Mouse (Mus musculus) limb, embryonic 11.5 days (tissue): ENCODE measurements around the gene Itgae. TPM values are rescaled to one million over a fixed set of nuclear protein-coding genes. Genes with fewer than 3 reads are reported as not detected.

Source experiments
- ATAC-seq: fragments of 200-750 bp; cut with Nextera tagmentation; 2 replicates; pipeline ENCODE4 v1.8.0; 2017; ENCODE audit warnings: low read depth; ENCODE audit not compliant: insufficient number of reproducible peaks, low FRiP score, low TSS enrichment
- DNase-seq: peaks from one replicate; pipeline ENCODE4 v3.0.0-alpha.2; 2015; ENCODE audit warnings: low spot score
- H3K27ac ChIP-seq: fragments of 300-500 bp; sonication (generic); replicated peaks from 2 replicates; pipeline ENCODE4 v1.5.1; 2014; ENCODE audit warnings: low read depth, mild to moderate bottlenecking, low read length
- H3K27me3 ChIP-seq: fragments of 300-500 bp; sonication (generic); 2 replicates; pipeline ENCODE4 v1.6.1; 2014; ENCODE audit warnings: mild to moderate bottlenecking, low read length, mixed read lengths; ENCODE audit not compliant: control insufficient read depth, insufficient read depth
- H3K36me3 ChIP-seq: fragments of 300-500 bp; sonication (generic); 2 replicates; pipeline ENCODE4 v1.6.1; 2014; ENCODE audit warnings: mild to moderate bottlenecking, low read length, moderate library complexity, mixed read lengths; ENCODE audit not compliant: control insufficient read depth, insufficient read depth
- H3K4me1 ChIP-seq: fragments of 300-500 bp; sonication (generic); 2 replicates; pipeline ENCODE4 v1.6.1; 2014; ENCODE audit warnings: low read length, mixed read lengths; ENCODE audit not compliant: control insufficient read depth, insufficient read depth
- H3K4me2 ChIP-seq: fragments of 300-500 bp; sonication (generic); 2 replicates; pipeline ENCODE4 v1.6.1; 2014; ENCODE audit warnings: low read depth, mild to moderate bottlenecking, moderate library complexity; ENCODE audit not compliant: severe bottlenecking
- H3K4me3 ChIP-seq: fragments of 300-500 bp; sonication (generic); 2 replicates; pipeline ENCODE4 v1.5.1; 2014; ENCODE audit warnings: low read depth, low read length
- H3K9ac ChIP-seq: fragments of 300-500 bp; sonication (generic); 2 replicates; pipeline ENCODE4 v1.6.1; 2014; ENCODE audit warnings: mild to moderate bottlenecking, low read length
- H3K9me3 ChIP-seq: fragments of 300-500 bp; sonication (generic); 2 replicates; pipeline ENCODE4 v1.6.1; 2016; ENCODE audit warnings: low read length; ENCODE audit not compliant: control insufficient read depth
- WGBS: fragments of 180-500 bp; shearing (Covaris S2); extraction: QIAGEN DNeasy Blood & Tissue Kit; methylation state at CpG from one replicate; pipeline ENCODE4 v1.1.7; 2014; 5-methylcytosine and 5-hydroxymethylcytosine counted together
- polyA plus RNA-seq: library from polyadenylated mRNA; unstranded; fragments of >200 nt; fragmentation: Nextera tagmentation; extraction: Ambion mirVana; gene quantifications from 2 replicates; pipeline ENCODE4 v1.2.1, GENCODE M21; 2014

Gene Itgae
- polyA plus RNA-seq, 1 experiment from 2014 or later, result 0.51 TPM

DNA sequence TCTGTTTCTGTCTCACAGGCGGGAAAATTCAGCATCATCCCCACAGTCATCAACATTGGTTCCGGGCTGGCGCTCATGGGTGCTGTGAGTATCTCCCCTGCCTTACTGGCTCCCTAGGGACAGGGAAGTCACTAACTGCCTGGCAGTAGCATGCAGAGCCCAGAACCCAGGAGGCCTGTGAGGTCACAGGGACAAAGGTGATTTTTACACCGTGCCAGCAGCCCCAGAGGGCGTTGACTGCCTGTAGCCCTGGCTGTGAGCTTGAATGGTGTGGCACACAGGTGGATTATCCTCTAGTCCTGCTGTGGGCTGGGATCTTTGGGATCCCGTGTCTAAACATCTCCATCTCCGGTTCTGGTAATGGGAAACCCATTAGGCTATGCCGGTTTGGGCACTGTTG is 77.7 kb downstream of the Itgae start:
- no peaks in the 10 kb centered on the region for H3K36me3 ChIP-seq
- no peak overlapping the region for H3K9ac ChIP-seq
- H3K4me1 ChIP-seq, result no peaks in the 10 kb centered on the region
- no peaks in the 10 kb centered on the region for H3K27me3 ChIP-seq
- no peak overlapping the region for H3K4me2 ChIP-seq
- 85% methylated on average over 8 of the region's 8 CpGs for WGBS
- no peak for DNase-seq
- peak; percentile 32; the same call in 1 of the 2 replicates for ATAC-seq
- no peaks in the 10 kb centered on the region for H3K9me3 ChIP-seq
- H3K4me3 ChIP-seq, result no peak overlapping the region
- no peak overlapping the region for H3K27ac ChIP-seq

DNA sequence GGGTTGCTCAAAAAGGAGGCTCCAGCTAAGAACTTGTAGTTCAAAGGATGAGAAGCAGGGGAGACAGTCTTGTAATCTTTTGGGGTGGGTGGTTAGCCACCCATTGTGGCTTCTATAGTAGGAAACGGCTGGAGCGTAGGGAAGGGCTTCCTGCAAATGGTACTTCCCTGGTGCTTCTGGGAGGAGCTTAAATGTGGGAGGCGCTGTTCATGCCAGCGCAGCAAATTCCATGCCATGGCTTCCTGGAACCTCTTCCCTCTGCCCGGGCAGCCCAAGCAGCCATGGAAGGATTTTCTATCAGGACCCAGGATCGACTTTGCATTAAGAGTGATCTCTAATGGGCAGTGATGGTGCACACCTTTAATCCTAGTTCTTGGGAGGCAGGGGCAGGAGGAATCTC is 78.2 kb downstream of the Itgae start:
- H3K9me3 ChIP-seq, result no peaks in the 10 kb centered on the region
- H3K27me3 ChIP-seq, result no peaks in the 10 kb centered on the region
- no peak overlapping the region for H3K4me3 ChIP-seq
- H3K4me1 ChIP-seq, result no peaks in the 10 kb centered on the region
- DNase-seq (no peak), ATAC-seq (no peak)
- no peaks in the 10 kb centered on the region for H3K36me3 ChIP-seq
- H3K9ac ChIP-seq, result no peak overlapping the region
- 75% methylated on average over 6 of the region's 6 CpGs for WGBS
- H3K4me2 ChIP-seq, result no peak overlapping the region
- H3K27ac ChIP-seq, result no peak overlapping the region

DNA sequence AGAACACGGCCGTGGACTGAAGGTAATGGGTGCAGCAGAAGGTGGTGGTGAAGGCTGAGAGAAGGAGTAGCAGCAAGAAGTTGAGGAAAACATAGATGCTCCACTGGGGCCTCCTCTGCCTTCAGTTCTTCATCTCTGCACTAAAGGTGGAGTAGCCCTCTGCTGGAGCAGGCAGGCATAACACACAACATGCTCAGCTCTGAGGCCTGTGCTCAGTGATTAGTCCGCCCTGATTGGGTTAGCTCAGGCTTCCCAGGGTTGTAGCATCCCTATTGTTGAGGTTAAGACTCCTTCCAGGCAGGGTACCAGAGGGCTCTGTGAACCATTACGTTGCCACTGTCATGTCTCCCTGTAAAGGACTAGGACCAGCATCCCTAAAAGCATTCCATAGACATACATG is 78.8 kb downstream of the Itgae start:
- Histone ChIP-seq H3K4me3 (no peak overlapping the region), H3K9me3 (no peaks in the 10 kb centered on the region), H3K36me3 (no peaks in the 10 kb centered on the region; the same call in 1 of the 2 replicates), H3K27ac (no peak overlapping the region), H3K4me1 (no peaks in the 10 kb centered on the region), H3K9ac (no peak overlapping the region), H3K4me2 (no peak overlapping the region), H3K27me3 (no peaks in the 10 kb centered on the region)
- WGBS, result 45% methylated on average over 4 of the region's 4 CpGs
- DNase-seq (peak; percentile 68), ATAC-seq (no peak)

DNA sequence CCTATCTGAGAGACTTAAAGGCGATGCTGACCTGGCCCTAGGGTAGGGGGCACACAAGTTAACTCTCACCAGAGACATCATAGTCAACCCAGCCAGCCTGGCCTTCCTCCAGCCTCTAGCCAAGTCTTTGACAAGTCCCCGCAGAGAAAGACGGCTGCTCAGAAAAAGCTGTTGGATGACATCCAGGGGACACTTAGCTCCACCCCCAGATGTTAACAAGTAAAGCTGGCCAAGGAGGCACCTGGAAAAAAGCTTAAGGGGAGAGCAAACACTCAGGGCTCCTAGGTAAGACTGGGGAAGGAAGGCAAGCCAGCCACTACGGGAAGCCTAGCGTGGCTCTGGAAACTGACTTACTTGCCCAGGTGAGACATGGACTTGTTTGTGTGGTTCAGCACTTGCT is 81.8 kb downstream of the Itgae start:
- Histone ChIP-seq H3K27ac (no peak overlapping the region), H3K4me1 (peaks cover 8% of the 10 kb centered on the region), H3K9me3 (no peaks in the 10 kb centered on the region), H3K9ac (no peak overlapping the region), H3K4me3 (no peak overlapping the region), H3K36me3 (peaks cover 2% of the 10 kb centered on the region; the same call in 1 of the 2 replicates), H3K4me2 (no peak overlapping the region), H3K27me3 (no peaks in the 10 kb centered on the region)
- 76% methylated on average over 5 of the region's 5 CpGs for WGBS
- ATAC-seq, result no peak
- DNase-seq, result no peak

GRCm38 (mm10) chr11:73175612-73176011 is 85.2 kb downstream of the Itgae start:
- H3K27me3 ChIP-seq, result no peaks in the 10 kb centered on the region
- DNase-seq (no peak), ATAC-seq (no peak)
- peak overlapping the region; percentile 68 for H3K4me2 ChIP-seq
- H3K9ac ChIP-seq, result peak overlapping the region; percentile 89; the same call in 1 of the 2 replicates
- no peaks in the 10 kb centered on the region for H3K9me3 ChIP-seq
- no peak overlapping the region for H3K27ac ChIP-seq
- peaks cover 2% of the 10 kb centered on the region; the same call in 1 of the 2 replicates for H3K36me3 ChIP-seq
- H3K4me1 ChIP-seq, result peaks cover 11% of the 10 kb centered on the region
- 47% methylated on average over 8 of the region's 8 CpGs for WGBS
- H3K4me3 ChIP-seq, result peak overlapping the region; percentile 96

DNA sequence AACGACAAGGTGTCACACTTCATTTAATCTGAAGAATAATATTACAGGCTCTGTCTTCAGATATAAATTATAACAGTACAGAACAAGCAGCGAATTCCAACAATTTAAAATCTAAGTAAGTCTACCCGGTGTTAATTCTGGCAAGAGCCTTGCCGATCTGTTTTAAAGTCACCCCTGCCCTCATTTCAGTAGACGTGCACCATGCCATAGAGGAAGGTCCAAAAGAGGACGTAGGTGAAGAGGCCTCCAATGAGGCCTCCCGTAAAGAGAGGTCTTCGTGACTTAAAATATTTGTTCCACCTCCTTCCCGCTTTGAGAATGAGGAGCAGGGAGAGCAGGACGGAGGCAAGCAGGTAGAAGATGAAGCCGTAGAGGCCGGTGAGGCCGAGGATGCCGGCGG is 85.8 kb downstream of the Itgae start:
- Histone ChIP-seq H3K4me3 (peak overlapping the region; percentile 96), H3K27ac (no peak overlapping the region), H3K4me1 (peaks cover 11% of the 10 kb centered on the region), H3K4me2 (peak overlapping the region; percentile 68), H3K9ac (peak overlapping the region; percentile 89), H3K36me3 (peaks cover 2% of the 10 kb centered on the region; the same call in 1 of the 2 replicates), H3K9me3 (no peaks in the 10 kb centered on the region), H3K27me3 (no peaks in the 10 kb centered on the region)
- WGBS, result 1% methylated on average over 15 of the region's 15 CpGs
- no peak for DNase-seq
- no peak for ATAC-seq

- no peaks in the 10 kb centered on the region for H3K9me3 ChIP-seq
- peaks cover 2% of the 10 kb centered on the region; the same call in 1 of the 2 replicates for H3K36me3 ChIP-seq
- DNase-seq, result peak; percentile 96
- under 1% methylated on average over 80 of the region's 81 CpGs for WGBS
- peak within 1 kb of the TSS; percentile 81 for H3K27ac ChIP-seq
- H3K4me2 ChIP-seq, result peak within 1 kb of the TSS; percentile 69
- peak within 1 kb of the TSS; percentile 96 for H3K4me3 ChIP-seq
- ATAC-seq, result peak; percentile 97
- peaks cover 11% of the 10 kb centered on the region for H3K4me1 ChIP-seq
- peak within 1 kb of the TSS; percentile 89 for H3K9ac ChIP-seq
- H3K27me3 ChIP-seq, result no peaks in the 10 kb centered on the region
Measured at GRCm38 (mm10) chr11:73176608-73177508, 86.5 kb downstream of the Itgae start, which contains the start of the genes Emc6 and Tax1bp3. Gene Emc6, minus strand, starts transcription at chr11:73177037. Gene Tax1bp3, plus strand, starts transcription at chr11:73177083.

- no peaks in the 10 kb centered on the region for H3K27me3 ChIP-seq
- H3K9ac ChIP-seq, result peak overlapping the region; percentile 89
- H3K4me1 ChIP-seq, result peaks cover 11% of the 10 kb centered on the region
- H3K4me3 ChIP-seq, result peak overlapping the region; percentile 96
- H3K27ac ChIP-seq, result peak overlapping the region; percentile 81
- no peaks in the 10 kb centered on the region for H3K9me3 ChIP-seq
- ATAC-seq (peak; percentile 67), DNase-seq (peak; percentile 86)
- H3K36me3 ChIP-seq, result peaks cover 2% of the 10 kb centered on the region; the same call in 1 of the 2 replicates
- peak overlapping the region; percentile 69 for H3K4me2 ChIP-seq
- WGBS, result 0% methylated on average over 26 of the region's 28 CpGs
Measured at GRCm38 (mm10) chr11:73177509-73177875, 87.1 kb downstream of the Itgae start.
